Mouse (Mus musculus) E14TG2a.4 (cell line): ENCODE results near the gene Ccdc51.

ENCODE experiments used
- CTCF ChIP-seq: conservative IDR thresholded peaks from 2 replicates; pipeline ENCODE4 v1.5.1; 2014; ENCODE audit warnings: low read length
- NANOG ChIP-seq: IDR thresholded peaks from 2 replicates; pipeline ENCODE4 v1.6.1; 2014; ENCODE audit warnings: borderline replicate concordance, low read length, mixed read lengths

GRCm38 (mm10) chr9:109125481-109125880, 43.2 kb downstream of the Ccdc51 start:
- no peak for TF ChIP-seq NANOG
- TF ChIP-seq CTCF: no peak
